Mouse (Mus musculus): ENCODE measurements around the gene Panx1. TPM values are rescaled to one million over a fixed set of nuclear protein-coding genes. Genes with fewer than 3 reads are reported as not detected.

The Panx1 gene
- polyA plus RNA-seq, 1 experiment from 2014 or later, result 5.9 TPM

DNA sequence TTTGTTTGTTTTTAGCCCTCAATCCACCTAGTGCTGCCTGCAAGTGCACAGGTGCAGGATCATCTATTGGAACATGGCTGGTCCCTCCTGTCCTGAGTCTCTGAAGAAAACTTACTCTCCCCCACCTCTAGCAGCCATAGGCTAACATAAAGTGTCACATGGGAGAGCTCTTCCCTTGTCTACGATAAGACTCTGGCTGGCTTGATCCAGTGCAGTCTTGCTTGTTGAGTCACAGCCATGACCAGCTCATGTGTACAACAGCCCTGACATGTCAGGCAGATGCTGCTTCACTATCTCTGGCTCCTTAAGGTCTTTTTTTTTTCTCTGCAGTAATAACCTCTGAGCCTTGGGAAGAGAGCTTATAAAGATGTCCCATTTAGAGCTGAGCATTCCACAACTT is 77.7 kb downstream of the Panx1 start:
- H3K27me3 ChIP-seq, result no peaks in the 10 kb centered on the region
- H3K4me2 ChIP-seq, result no peak overlapping the region
- H3K9me3 ChIP-seq (replicated peaks), result no peaks in the 10 kb centered on the region
- H3K9ac ChIP-seq, result no peak overlapping the region
- H3K4me1 ChIP-seq (replicated peaks), result peaks cover 34% of the 10 kb centered on the region
- H3K36me3 ChIP-seq (replicated peaks), result no peaks in the 10 kb centered on the region
- 56% methylated on average over 1 of the region's 1 CpGs for WGBS (ENCODE audit: insufficient replicate concordance)
- ATAC-seq (ENCODE audit: insufficient read depth), result no peak
- H3K27ac ChIP-seq (replicated peaks), result no peak overlapping the region
- no peak overlapping the region for H3K4me3 ChIP-seq (replicated peaks)

GRCm38 (mm10) chr9:14966787-14967186 is 78.5 kb downstream of the Panx1 start:
- ATAC-seq (ENCODE audit: insufficient read depth), result no peak
- WGBS (ENCODE audit: insufficient replicate concordance), result 27% methylated on average over 4 of the region's 4 CpGs
- Histone ChIP-seq H3K27ac (replicated peaks) (no peak overlapping the region), H3K27me3 (no peaks in the 10 kb centered on the region), H3K36me3 (replicated peaks) (no peaks in the 10 kb centered on the region), H3K4me3 (replicated peaks) (no peak overlapping the region), H3K9ac (no peak overlapping the region), H3K4me1 (replicated peaks) (peaks cover 31% of the 10 kb centered on the region), H3K9me3 (replicated peaks) (no peaks in the 10 kb centered on the region), H3K4me2 (no peak overlapping the region)

DNA sequence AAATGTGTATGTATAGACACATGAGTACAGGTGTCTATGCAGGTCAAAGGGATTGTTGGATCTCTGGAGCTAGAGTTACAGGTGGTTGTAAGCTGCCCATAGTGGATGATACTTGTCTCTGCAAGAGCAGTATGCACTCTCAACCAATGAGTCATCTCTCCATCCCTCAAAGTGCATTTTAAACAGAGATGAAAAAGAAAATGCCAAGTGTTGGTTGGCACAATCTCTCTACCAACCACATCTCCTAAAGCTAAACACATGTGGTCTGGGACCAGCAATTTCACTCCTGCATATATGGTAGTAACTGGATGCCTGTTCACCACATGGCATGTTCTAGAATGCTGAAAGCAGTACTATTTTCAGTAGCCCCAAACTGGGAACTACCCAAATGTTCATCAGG is 79.9 kb downstream of the Panx1 start:
- Histone ChIP-seq H3K4me3 (replicated peaks) (no peak overlapping the region), H3K9ac (no peak overlapping the region), H3K27me3 (no peaks in the 10 kb centered on the region), H3K27ac (replicated peaks) (no peak overlapping the region), H3K4me2 (no peak overlapping the region), H3K9me3 (replicated peaks) (no peaks in the 10 kb centered on the region), H3K4me1 (replicated peaks) (peaks cover 17% of the 10 kb centered on the region), H3K36me3 (replicated peaks) (no peaks in the 10 kb centered on the region)
- ATAC-seq (ENCODE audit: insufficient read depth), result no peak

GRCm38 (mm10) chr9:14962769-14963168 is 82.5 kb downstream of the Panx1 start:
- Histone ChIP-seq H3K27ac (replicated peaks) (no peak overlapping the region), H3K9ac (no peak overlapping the region), H3K4me1 (replicated peaks) (peaks cover 5% of the 10 kb centered on the region; the same call in 1 of the 2 replicates), H3K9me3 (replicated peaks) (no peaks in the 10 kb centered on the region), H3K4me3 (replicated peaks) (no peak overlapping the region), H3K4me2 (no peak overlapping the region), H3K27me3 (no peaks in the 10 kb centered on the region), H3K36me3 (replicated peaks) (no peaks in the 10 kb centered on the region)
- ATAC-seq (ENCODE audit: insufficient read depth), result no peak
- 54% methylated on average over 1 of the region's 1 CpGs for WGBS (ENCODE audit: insufficient replicate concordance)

GRCm38 (mm10) chr9:14954659-14955058 is 90.6 kb downstream of the Panx1 start:
- H3K4me1 ChIP-seq (replicated peaks), result no peaks in the 10 kb centered on the region
- H3K9me3 ChIP-seq (replicated peaks), result no peaks in the 10 kb centered on the region
- no peak overlapping the region for H3K27ac ChIP-seq (replicated peaks)
- no peaks in the 10 kb centered on the region for H3K27me3 ChIP-seq
- H3K4me3 ChIP-seq (replicated peaks), result no peak overlapping the region
- ATAC-seq (ENCODE audit: insufficient read depth), result no peak
- H3K9ac ChIP-seq, result no peak overlapping the region
- H3K4me2 ChIP-seq, result no peak overlapping the region
- 33% methylated on average over 1 of the region's 1 CpGs for WGBS (ENCODE audit: insufficient replicate concordance)
- H3K36me3 ChIP-seq (replicated peaks), result no peaks in the 10 kb centered on the region

Other genes with a start within 250 kb of the Panx1 start
- gene Gpr83, start 185.3 kb downstream of the Panx1 start, polyA plus RNA-seq (2015; fragmentation: Nextera tagmentation; extraction: Ambion mirVana), result 0.03 and 0.05 TPM in 2 replicates
- not detected in 2 replicates for gene Izumo1r, start 141.5 kb downstream of the Panx1 start, polyA plus RNA-seq (2015; fragmentation: Nextera tagmentation; extraction: Ambion mirVana)
- gene Hephl1, start 66.6 kb upstream of the Panx1 start, polyA plus RNA-seq (2015; fragmentation: Nextera tagmentation; extraction: Ambion mirVana), result not detected in 2 replicates
- 0.25 and 0.31 TPM in 2 replicates for gene Vstm5, start 193.6 kb upstream of the Panx1 start, polyA plus RNA-seq (2015; fragmentation: Nextera tagmentation; extraction: Ambion mirVana)
- gene Med17, start 234.5 kb upstream of the Panx1 start, polyA plus RNA-seq (2015; fragmentation: Nextera tagmentation; extraction: Ambion mirVana), result 13.3 and 16.8 TPM in 2 replicates